Mouse (Mus musculus): ENCODE data around the gene Cgrrf1.
A peak's percentile ranks its signal among the peaks of the same experiment; 100 is the strongest.
"Not testable (repeated sequence)": the region's sequence is repeated elsewhere in the genome, so short reads cannot be mapped to it uniquely, and the experiment has no call there.

Cgrrf1 gene

GRCm38 (mm10) chr14:46831837-46832333, at the start of gene Cgrrf1:
Cgrrf1 (plus strand) TSS chr14:46832125.
- peak; percentile 96 for DNase-seq (ENCODE audit: low spot score)

GRCm38 (mm10) chr14:46782187-46782828, 49.6 kb upstream of the Cgrrf1 start:
- no peak for DNase-seq (ENCODE audit: low spot score)

- DNase-seq (ENCODE audit: low spot score) = no peak
Observed at GRCm38 (mm10) chr14:46783327-46783926, 48.5 kb upstream of the Cgrrf1 start.

- no peak for DNase-seq (ENCODE audit: low spot score)
Observed at GRCm38 (mm10) chr14:46785247-46785646, 46.7 kb upstream of the Cgrrf1 start.

- peak; percentile 12 for DNase-seq (ENCODE audit: low spot score)
Observed at GRCm38 (mm10) chr14:46787454-46787786, 44.5 kb upstream of the Cgrrf1 start.

- DNase-seq (ENCODE audit: low spot score) = peak; percentile 87
Observed at GRCm38 (mm10) chr14:46787787-46788504, 44.0 kb upstream of the Cgrrf1 start, which contains the start of gene Cnih1. Cnih1 (minus strand) TSS chr14:46788411.

- no peak for DNase-seq (ENCODE audit: low spot score)
Observed at GRCm38 (mm10) chr14:46788505-46788901, 43.4 kb upstream of the Cgrrf1 start.

GRCm38 (mm10) chr14:46790303-46790702, 41.6 kb upstream of the Cgrrf1 start:
- DNase-seq (ENCODE audit: low spot score) = peak; percentile 35

- no peak for DNase-seq (ENCODE audit: low spot score)
Observed at GRCm38 (mm10) chr14:46790723-46791122, 41.2 kb upstream of the Cgrrf1 start.

GRCm38 (mm10) chr14:46794157-46794556, 37.8 kb upstream of the Cgrrf1 start:
- no peak for DNase-seq (ENCODE audit: low spot score)

- DNase-seq (ENCODE audit: low spot score) = no peak
Observed at GRCm38 (mm10) chr14:46800684-46801345, 31.1 kb upstream of the Cgrrf1 start.

GRCm38 (mm10) chr14:46803259-46803658, 28.7 kb upstream of the Cgrrf1 start:
- DNase-seq (ENCODE audit: low spot score) = no peak

- no peak for DNase-seq (ENCODE audit: low spot score)
Observed at GRCm38 (mm10) chr14:46803791-46804190, 28.1 kb upstream of the Cgrrf1 start.

- DNase-seq (ENCODE audit: low spot score) = no peak
Observed at GRCm38 (mm10) chr14:46806186-46806585, 25.7 kb upstream of the Cgrrf1 start.

GRCm38 (mm10) chr14:46807927-46808326, 24.0 kb upstream of the Cgrrf1 start:
- no peak for DNase-seq (ENCODE audit: low spot score)

GRCm38 (mm10) chr14:46815640-46816039, 16.3 kb upstream of the Cgrrf1 start:
- DNase-seq (ENCODE audit: low spot score) = peak; percentile 53

- no peak for DNase-seq (ENCODE audit: low spot score)
Observed at GRCm38 (mm10) chr14:46816916-46817622, 14.9 kb upstream of the Cgrrf1 start.

GRCm38 (mm10) chr14:46818743-46819142, 13.2 kb upstream of the Cgrrf1 start:
- DNase-seq (ENCODE audit: low spot score) = no peak

- DNase-seq (ENCODE audit: low spot score) = not testable (repeated sequence)
Observed at GRCm38 (mm10) chr14:46819961-46820360, 12.0 kb upstream of the Cgrrf1 start.

- DNase-seq (ENCODE audit: low spot score) = peak; percentile 34
Observed at GRCm38 (mm10) chr14:46821271-46821872, 10.6 kb upstream of the Cgrrf1 start.
